Mouse (Mus musculus): Measurements from ENCODE around the gene Sh3rf3. TPM values are rescaled to one million over a fixed set of nuclear protein-coding genes. Genes with fewer than 3 reads are reported as not detected.

Sh3rf3 gene
- polyA plus RNA-seq, 1 experiment from 2014 or later, result not detected

DNA sequence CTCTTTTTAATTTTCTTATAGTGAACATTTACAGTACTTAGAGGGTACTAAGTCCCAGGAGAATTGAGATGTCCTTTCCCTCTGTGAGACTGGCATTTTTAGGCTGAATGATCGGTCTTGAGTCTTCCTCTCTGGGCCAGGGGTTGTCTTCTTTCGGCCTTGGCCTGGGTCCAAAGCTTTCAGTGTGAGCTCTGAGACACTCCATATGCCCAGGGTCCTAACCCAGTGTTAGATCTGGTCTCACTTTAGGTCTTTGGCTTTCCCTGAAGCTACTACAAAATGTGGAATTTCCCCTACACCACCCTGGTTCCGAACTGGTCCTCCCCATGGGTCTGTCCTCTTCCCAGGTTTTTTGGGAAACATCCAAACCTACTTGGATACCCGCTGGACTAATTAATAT, 155.1 kb downstream of the Sh3rf3 start:
- H3K27ac ChIP-seq, result no peak overlapping the region
- no peaks in the 10 kb centered on the region for H3K4me1 ChIP-seq (replicated peaks)
- no peaks in the 10 kb centered on the region for H3K27me3 ChIP-seq
- no peaks in the 10 kb centered on the region for H3K36me3 ChIP-seq
- no peak for DNase-seq
- no peak for ATAC-seq (ENCODE audit: low read depth)
- H3K4me3 ChIP-seq (replicated peaks), result no peak overlapping the region
- no peak overlapping the region for H3K4me2 ChIP-seq
- no peak overlapping the region for H3K9ac ChIP-seq
- WGBS (ENCODE audit: insufficient replicate concordance), result 55% methylated on average over 4 of the region's 4 CpGs
- H3K9me3 ChIP-seq (replicated peaks), result no peaks in the 10 kb centered on the region

DNA sequence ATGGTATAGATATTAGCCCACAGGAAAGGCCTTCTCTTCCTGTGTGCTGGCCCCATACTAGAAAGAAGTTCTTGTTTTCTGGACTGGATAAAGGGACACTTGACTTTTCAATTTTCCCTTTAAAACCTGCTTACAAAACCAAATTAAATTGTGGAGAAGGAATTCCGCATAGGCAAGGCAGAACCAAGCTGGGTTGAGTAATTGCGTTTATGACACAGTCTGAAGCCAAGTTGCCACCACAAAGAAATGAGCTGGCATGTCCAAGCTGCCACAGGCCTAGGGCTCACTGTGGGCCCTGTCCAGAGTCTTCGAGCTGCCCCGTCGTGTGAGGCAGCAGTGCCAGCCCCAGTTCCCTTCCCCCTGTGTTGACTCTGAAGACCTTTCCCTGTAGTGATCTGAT, 156.2 kb downstream of the Sh3rf3 start:
- ATAC-seq (ENCODE audit: low read depth) (no peak), DNase-seq (no peak)
- Histone ChIP-seq H3K27ac (no peak overlapping the region), H3K9ac (no peak overlapping the region), H3K4me1 (replicated peaks) (no peaks in the 10 kb centered on the region), H3K4me3 (replicated peaks) (no peak overlapping the region), H3K9me3 (replicated peaks) (no peaks in the 10 kb centered on the region), H3K36me3 (no peaks in the 10 kb centered on the region), H3K27me3 (no peaks in the 10 kb centered on the region), H3K4me2 (no peak overlapping the region)
- 76% methylated on average over 5 of the region's 5 CpGs for WGBS (ENCODE audit: insufficient replicate concordance)

DNA sequence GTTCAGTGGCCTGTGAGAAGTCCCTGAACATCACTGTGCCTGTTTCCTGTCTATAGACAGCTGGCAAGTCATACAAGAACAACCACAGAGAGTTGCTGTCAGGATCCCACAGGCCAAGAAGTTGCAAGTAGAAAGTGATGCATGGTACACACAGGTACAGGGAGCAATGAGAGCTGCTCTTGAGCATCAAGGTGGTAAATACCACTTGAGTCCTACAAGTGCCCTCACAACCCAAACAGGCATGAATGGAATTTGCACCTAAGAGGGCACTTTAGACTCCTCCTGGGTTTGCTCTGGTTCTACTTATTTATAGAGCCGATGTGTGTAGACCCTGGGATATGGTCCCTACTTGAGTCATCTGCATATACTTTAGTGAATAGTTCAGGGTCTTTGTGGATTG, 159.0 kb downstream of the Sh3rf3 start:
- Histone ChIP-seq H3K9ac (no peak overlapping the region), H3K4me3 (replicated peaks) (no peak overlapping the region), H3K36me3 (no peaks in the 10 kb centered on the region), H3K27ac (no peak overlapping the region), H3K4me1 (replicated peaks) (no peaks in the 10 kb centered on the region), H3K27me3 (no peaks in the 10 kb centered on the region), H3K9me3 (replicated peaks) (no peaks in the 10 kb centered on the region), H3K4me2 (no peak overlapping the region)
- ATAC-seq (ENCODE audit: low read depth), result no peak
- WGBS (ENCODE audit: insufficient replicate concordance), result 63% methylated on average over 1 of the region's 1 CpGs
- DNase-seq, result no peak

DNA sequence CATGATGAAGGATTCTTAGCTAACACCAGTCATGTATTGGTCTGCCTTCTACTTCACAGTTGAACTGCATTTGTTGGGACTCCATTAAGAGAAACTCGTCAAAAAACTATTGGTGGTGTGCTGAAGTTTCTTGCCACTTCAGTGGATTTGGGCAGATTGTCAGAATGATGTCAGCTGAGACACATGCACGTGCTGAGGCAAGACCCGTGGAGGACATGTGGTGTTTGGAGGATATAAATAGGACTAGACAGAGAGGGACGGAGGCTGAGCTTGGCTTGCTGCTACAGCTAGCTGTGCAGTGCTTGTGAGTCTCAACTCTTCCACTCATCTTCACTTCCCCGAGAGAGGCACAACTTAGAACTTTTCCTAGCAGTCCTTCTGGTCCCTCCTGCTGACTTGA, 161.0 kb downstream of the Sh3rf3 start:
- Histone ChIP-seq H3K27me3 (no peaks in the 10 kb centered on the region), H3K4me2 (no peak overlapping the region), H3K9ac (no peak overlapping the region), H3K9me3 (replicated peaks) (no peaks in the 10 kb centered on the region), H3K36me3 (no peaks in the 10 kb centered on the region), H3K4me1 (replicated peaks) (no peaks in the 10 kb centered on the region), H3K4me3 (replicated peaks) (no peak overlapping the region), H3K27ac (no peak overlapping the region)
- WGBS (ENCODE audit: insufficient replicate concordance), result 45% methylated on average over 5 of the region's 5 CpGs
- DNase-seq, result no peak
- no peak for ATAC-seq (ENCODE audit: low read depth)

DNA sequence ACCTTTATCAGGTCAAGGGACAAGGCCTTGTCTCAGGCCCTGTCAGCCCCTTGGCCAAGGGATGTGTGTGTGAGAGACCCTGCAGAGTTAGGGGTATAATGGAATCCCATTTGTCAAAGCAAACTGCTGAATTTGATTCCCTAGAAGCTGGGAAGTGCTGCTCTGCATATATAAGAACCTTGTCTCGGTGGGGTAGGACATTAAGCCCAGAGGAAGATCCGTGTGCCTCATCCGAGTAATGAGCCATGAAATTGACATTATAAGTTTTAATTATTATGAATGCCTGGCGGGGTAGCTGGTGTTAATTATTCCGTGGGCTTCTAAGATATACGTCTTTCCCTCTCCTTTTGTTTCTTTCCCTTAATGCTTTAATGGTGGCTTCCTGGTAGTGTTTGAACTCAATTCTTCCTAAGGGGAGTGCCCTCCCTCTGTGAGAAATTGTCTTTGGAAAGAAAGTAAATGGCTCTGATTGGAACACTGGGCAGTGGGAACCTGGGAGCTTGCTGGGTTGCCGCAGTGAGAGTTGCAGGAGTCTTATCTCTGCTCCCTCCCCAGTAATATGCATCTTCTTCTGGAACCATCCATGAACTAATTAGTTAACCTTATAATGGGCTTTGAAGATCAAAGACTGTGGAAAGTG, 166.3 kb downstream of the Sh3rf3 start:
- H3K4me3 ChIP-seq (replicated peaks), result no peak overlapping the region
- no peaks in the 10 kb centered on the region for H3K4me1 ChIP-seq (replicated peaks)
- DNase-seq (no peak), ATAC-seq (ENCODE audit: low read depth) (no peak)
- H3K9ac ChIP-seq, result no peak overlapping the region
- 48% methylated on average over 7 of the region's 7 CpGs for WGBS (ENCODE audit: insufficient replicate concordance)
- no peak overlapping the region for H3K27ac ChIP-seq
- H3K4me2 ChIP-seq, result no peak overlapping the region
- H3K36me3 ChIP-seq, result no peaks in the 10 kb centered on the region
- H3K27me3 ChIP-seq, result no peaks in the 10 kb centered on the region
- H3K9me3 ChIP-seq (replicated peaks), result no peaks in the 10 kb centered on the region

DNA sequence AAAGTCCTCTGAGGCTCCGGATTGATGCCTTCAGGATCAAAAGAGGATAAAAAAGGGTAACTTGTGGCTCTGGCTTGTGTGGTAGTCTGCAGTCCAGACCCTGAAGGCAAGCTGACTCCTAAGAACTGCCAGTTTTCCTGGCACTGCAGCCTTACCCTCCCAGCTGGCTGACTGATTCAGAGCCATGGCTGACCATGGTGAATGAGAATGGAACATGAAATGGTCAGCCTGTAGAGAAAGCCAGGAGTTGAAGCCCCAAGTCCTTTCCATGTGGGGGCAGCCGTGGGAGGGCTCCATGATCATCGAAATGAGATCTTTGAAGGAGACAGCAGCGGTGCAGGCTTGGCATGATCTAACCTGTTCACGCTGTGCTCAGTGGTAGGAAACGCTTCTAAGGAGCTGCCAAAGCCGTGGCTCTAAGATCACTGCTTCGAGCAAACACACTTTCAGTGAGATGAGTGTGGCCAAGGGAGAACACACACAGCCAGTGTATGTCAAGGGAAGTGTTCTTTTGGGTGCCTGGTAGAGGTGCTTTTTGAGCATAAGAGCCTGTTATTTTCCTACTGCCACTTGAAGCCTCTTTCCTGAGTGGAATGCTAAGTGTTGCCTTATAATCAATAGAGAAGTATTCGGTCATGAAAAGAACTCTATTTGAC, 168.6 kb downstream of the Sh3rf3 start:
- no peak for DNase-seq
- Histone ChIP-seq H3K9me3 (replicated peaks) (no peaks in the 10 kb centered on the region), H3K4me3 (replicated peaks) (no peak overlapping the region), H3K9ac (no peak overlapping the region), H3K27ac (no peak overlapping the region), H3K36me3 (no peaks in the 10 kb centered on the region), H3K4me1 (replicated peaks) (no peaks in the 10 kb centered on the region), H3K27me3 (no peaks in the 10 kb centered on the region), H3K4me2 (no peak overlapping the region)
- WGBS (ENCODE audit: insufficient replicate concordance), result 67% methylated on average over 9 of the region's 9 CpGs
- no peak for ATAC-seq (ENCODE audit: low read depth)

DNA sequence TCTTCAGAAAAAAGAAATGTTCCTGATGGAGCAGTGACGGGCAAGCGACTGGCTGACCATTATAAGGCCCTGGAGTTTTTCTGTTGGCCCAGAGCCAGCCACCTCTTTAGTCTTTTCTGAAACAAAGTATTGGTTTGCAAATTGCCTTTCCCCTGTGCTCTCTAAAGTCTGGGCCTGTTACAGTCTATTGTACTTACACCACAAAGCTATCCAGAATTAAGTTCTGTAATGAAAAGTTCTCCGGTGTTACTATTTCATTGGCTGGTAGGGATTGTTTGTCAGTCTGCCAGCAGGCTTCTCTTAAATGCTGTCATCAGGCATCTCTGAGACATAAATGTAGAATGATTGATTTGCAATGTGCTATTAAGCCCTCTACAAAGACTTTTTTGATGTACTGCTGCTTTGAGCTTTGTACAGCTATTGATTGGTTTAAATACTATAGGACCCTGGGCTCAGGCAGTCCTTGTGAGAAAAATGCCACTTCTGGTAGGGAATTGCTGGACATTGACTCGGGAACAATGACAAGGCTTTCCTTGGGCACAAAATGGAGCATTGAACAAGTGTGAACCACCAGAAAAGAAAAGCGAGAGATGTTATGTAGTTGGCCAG, 169.5 kb downstream of the Sh3rf3 start:
- ATAC-seq (ENCODE audit: low read depth), result no peak

DNA sequence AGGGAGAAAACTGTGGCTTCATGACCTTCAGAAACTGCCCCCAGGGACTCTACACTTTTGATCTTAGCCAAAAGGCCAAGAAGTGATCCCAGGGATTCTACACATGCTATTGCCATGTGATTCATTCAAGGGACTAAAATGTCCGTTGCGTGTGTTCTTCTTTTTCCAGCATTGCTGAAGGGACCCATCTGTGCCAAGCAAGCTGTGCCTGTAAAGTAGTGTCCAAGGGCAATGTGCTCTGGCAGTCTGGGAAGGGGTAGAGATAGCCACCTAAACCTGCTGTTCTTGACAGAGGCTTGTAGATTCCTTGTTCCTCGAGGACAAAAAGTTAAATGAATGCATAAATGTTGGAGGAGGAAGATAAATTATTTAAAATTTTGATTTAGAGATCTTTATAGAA, 178.5 kb downstream of the Sh3rf3 start:
- 61% methylated on average over 3 of the region's 3 CpGs for WGBS (ENCODE audit: insufficient replicate concordance)
- Histone ChIP-seq H3K27me3 (no peaks in the 10 kb centered on the region), H3K4me2 (no peak overlapping the region), H3K9ac (no peak overlapping the region), H3K27ac (no peak overlapping the region), H3K9me3 (replicated peaks) (no peaks in the 10 kb centered on the region), H3K4me3 (replicated peaks) (no peak overlapping the region), H3K4me1 (replicated peaks) (no peaks in the 10 kb centered on the region), H3K36me3 (no peaks in the 10 kb centered on the region)
- ATAC-seq (ENCODE audit: low read depth) (no peak), DNase-seq (no peak)

More for the DNA sequence above, 169.5 kb downstream of the Sh3rf3 start:
- Histone ChIP-seq H3K9ac (no peak overlapping the region), H3K4me1 (replicated peaks) (no peaks in the 10 kb centered on the region), H3K9me3 (replicated peaks) (no peaks in the 10 kb centered on the region), H3K36me3 (no peaks in the 10 kb centered on the region), H3K4me2 (no peak overlapping the region), H3K27me3 (no peaks in the 10 kb centered on the region), H3K4me3 (replicated peaks) (no peak overlapping the region), H3K27ac (no peak overlapping the region)
- DNase-seq, result no peak
- 76% methylated on average over 5 of the region's 5 CpGs for WGBS (ENCODE audit: insufficient replicate concordance)

DNA sequence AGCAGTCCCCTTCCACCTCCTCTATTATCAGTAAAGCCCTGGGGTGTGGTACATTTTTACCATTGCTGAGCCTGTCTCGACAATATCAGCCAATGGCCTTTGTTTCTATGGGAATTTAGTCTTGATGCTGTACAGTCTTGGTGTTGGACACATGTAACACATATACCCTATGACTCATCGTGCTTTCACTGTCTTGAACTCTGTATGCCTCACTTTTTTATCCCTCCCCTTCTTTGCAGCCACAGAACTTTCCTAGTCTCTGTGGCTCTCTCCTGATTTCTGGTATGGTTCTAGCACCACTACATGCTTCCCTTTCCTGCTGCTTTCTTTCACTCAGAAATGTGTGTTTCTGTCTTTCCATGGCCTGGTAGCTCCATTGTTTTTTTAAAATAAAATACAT, 181.6 kb downstream of the Sh3rf3 start:
- Histone ChIP-seq H3K36me3 (no peaks in the 10 kb centered on the region), H3K27ac (no peak overlapping the region), H3K9me3 (replicated peaks) (no peaks in the 10 kb centered on the region), H3K4me2 (no peak overlapping the region), H3K9ac (no peak overlapping the region), H3K4me3 (replicated peaks) (no peak overlapping the region), H3K27me3 (no peaks in the 10 kb centered on the region), H3K4me1 (replicated peaks) (no peaks in the 10 kb centered on the region)
- no peak for ATAC-seq (ENCODE audit: low read depth)
- 53% methylated on average over 2 of the region's 2 CpGs for WGBS (ENCODE audit: insufficient replicate concordance)
- DNase-seq, result no peak

DNA sequence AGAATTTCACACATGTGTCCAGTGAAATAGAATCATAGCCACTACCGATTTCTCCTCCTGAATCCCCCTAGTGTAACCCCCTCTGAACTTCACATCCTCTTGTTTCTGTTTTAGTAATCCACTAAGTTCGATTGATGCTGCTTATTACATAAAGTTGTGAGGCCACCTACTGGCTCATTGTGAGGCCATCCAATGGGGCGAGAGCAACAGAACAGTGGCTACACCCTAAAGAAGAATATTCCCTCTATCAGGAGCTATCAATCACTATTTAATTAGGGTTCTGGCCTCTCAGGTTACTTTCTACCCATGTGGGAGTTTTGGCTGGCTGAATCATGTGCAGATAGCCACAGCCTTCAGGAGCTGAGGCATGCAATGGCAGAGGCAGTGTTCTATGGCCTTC, 182.0 kb downstream of the Sh3rf3 start:
- Histone ChIP-seq H3K4me3 (replicated peaks) (no peak overlapping the region), H3K4me2 (no peak overlapping the region), H3K4me1 (replicated peaks) (no peaks in the 10 kb centered on the region), H3K36me3 (no peaks in the 10 kb centered on the region), H3K27ac (no peak overlapping the region), H3K9ac (no peak overlapping the region), H3K27me3 (no peaks in the 10 kb centered on the region), H3K9me3 (replicated peaks) (no peaks in the 10 kb centered on the region)
- 46% methylated on average over 3 of the region's 3 CpGs for WGBS (ENCODE audit: insufficient replicate concordance)
- DNase-seq (no peak), ATAC-seq (ENCODE audit: low read depth) (no peak)

DNA sequence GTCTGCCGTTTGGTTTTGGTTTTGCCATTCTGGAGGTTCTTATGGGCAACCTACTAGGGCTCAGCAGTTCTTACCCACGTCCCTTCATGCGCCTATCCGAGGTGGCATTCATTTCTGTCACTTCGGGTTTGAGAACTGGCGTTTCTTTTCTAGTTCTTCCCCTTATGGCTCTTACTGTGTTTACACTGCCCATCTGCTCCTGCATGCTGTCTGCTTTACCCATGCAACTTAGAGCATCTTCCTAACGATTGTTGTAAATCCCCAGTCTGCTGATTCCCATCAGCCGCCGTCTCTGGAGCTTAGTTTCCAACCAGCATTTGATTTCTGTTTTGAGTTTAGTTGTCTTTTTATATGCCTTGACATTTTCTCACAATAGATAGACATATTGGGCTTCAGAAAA, 189.2 kb downstream of the Sh3rf3 start:
- H3K4me2 ChIP-seq, result no peak overlapping the region
- no peaks in the 10 kb centered on the region for H3K27me3 ChIP-seq
- H3K4me1 ChIP-seq (replicated peaks), result no peaks in the 10 kb centered on the region
- H3K27ac ChIP-seq, result no peak overlapping the region
- no peak overlapping the region for H3K9ac ChIP-seq
- no peak for DNase-seq
- H3K4me3 ChIP-seq (replicated peaks), result no peak overlapping the region
- no peaks in the 10 kb centered on the region for H3K36me3 ChIP-seq
- no peak for ATAC-seq (ENCODE audit: low read depth)
- WGBS (ENCODE audit: insufficient replicate concordance), result 75% methylated on average over 9 of the region's 9 CpGs
- H3K9me3 ChIP-seq (replicated peaks), result no peaks in the 10 kb centered on the region

DNA sequence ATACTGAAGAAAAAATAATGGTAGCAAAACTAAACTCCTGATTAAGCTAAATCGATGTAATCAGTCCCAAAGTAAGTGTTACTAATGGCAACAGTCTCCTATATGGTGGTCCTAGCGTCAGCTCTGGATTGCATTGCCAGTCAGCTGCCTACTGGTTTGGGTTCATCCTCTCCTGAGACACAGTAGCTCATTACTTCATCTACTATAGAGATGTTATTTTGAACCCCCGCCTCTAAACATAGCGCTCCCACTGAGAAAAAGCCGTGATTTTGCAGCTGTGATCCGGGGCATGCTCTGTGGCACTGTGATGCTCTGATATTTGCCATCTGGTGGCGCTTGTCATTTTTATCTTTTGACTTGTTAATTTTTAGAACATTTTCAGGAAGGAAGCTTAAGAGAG, 198.3 kb downstream of the Sh3rf3 start:
- no peak for ATAC-seq (ENCODE audit: low read depth)
- Histone ChIP-seq H3K9ac (no peak overlapping the region), H3K9me3 (replicated peaks) (no peaks in the 10 kb centered on the region), H3K27me3 (no peaks in the 10 kb centered on the region), H3K4me3 (replicated peaks) (no peak overlapping the region), H3K36me3 (no peaks in the 10 kb centered on the region), H3K4me2 (no peak overlapping the region), H3K4me1 (replicated peaks) (no peaks in the 10 kb centered on the region), H3K27ac (no peak overlapping the region)
- DNase-seq, result no peak
- WGBS (ENCODE audit: insufficient replicate concordance), result 76% methylated on average over 7 of the region's 7 CpGs

All from liver, embryonic 13.5 days (tissue).